Mouse (Mus musculus): ENCODE measurements around the gene Scly. TPM values are rescaled to one million over a fixed set of nuclear protein-coding genes. Genes with fewer than 3 reads are reported as not detected.

Scly gene
- polyA plus RNA-seq, 1 experiment from 2014 or later, result 18.6 TPM

GRCm38 (mm10) chr1:91277480-91277879 is 20.7 kb upstream of the Scly start:
- H3K36me3 ChIP-seq, result peaks cover 11% of the 10 kb centered on the region; the same call in 1 of the 2 replicates
- H3K4me1 ChIP-seq (replicated peaks), result no peaks in the 10 kb centered on the region
- no peak overlapping the region for H3K4me2 ChIP-seq (replicated peaks)
- no peak overlapping the region for H3K9ac ChIP-seq
- ATAC-seq, result no peak
- no peaks in the 10 kb centered on the region for H3K27me3 ChIP-seq (replicated peaks)
- WGBS, result 89% methylated on average over 2 of the region's 2 CpGs
- H3K9me3 ChIP-seq, result no peaks in the 10 kb centered on the region
- no peak overlapping the region for H3K27ac ChIP-seq
- H3K4me3 ChIP-seq (replicated peaks), result no peak overlapping the region

DNA sequence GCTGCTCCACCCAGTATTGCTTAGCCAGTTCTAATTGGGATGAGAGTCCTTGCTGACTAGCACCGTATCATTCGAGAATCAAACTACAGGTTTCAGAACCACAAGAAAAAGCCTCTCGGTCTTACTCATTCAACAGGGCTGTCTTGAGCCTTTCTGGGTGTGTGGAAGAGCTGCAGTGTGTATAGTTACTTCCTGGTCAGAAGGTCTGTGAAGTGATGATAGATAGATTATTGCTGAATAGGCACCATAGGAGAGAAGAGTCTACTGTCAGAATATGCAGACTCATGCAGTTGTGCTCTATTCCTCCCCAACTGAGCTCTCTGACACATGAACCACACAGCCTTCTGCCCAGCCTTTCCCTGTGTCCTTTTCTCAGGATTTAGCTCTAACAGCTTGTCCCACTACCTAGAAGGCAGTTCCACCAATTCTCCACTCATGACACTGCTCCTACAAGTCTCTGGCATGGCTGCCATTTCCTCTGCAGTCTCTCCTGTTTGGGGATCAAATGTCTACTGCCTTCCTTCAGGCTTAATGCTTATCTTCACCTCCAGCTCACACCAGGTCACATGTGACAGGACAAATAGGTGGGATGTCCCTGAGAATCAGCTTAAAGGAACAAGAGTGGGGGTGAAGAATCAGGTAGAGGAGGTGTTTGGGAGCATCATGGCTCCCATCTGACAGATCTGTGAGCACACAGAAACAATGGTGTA is 19.6 kb upstream of the Scly start:
- Histone ChIP-seq H3K4me1 (replicated peaks) (no peaks in the 10 kb centered on the region), H3K36me3 (peaks cover 14% of the 10 kb centered on the region; the same call in 1 of the 2 replicates), H3K9ac (no peak overlapping the region), H3K27ac (no peak overlapping the region), H3K9me3 (no peaks in the 10 kb centered on the region), H3K27me3 (replicated peaks) (no peaks in the 10 kb centered on the region), H3K4me3 (replicated peaks) (no peak overlapping the region), H3K4me2 (replicated peaks) (no peak overlapping the region)
- no peak for ATAC-seq
- WGBS, result 98% methylated on average over 3 of the region's 3 CpGs

DNA sequence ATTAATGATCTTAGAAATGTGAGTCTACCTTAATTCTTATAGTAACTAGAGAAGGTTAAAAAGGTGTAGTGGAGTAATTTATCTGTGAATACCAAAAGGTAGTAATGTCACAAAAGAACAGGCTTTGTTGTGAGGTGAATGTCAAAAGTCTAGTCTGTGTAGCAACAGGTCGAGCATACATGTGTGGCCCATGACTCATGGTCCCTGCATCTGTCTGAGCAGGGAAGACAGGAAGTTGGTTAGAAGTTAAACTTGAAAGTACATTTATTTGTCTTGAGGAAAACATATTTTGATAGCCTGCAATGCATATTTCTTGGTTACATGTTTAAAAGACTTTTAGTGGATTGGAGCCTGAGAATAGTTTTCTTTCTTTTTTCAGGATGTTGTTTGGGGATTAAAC is 19.0 kb upstream of the Scly start:
- no peak overlapping the region for H3K4me2 ChIP-seq (replicated peaks)
- no peaks in the 10 kb centered on the region for H3K27me3 ChIP-seq (replicated peaks)
- H3K4me1 ChIP-seq (replicated peaks), result no peaks in the 10 kb centered on the region
- no peak overlapping the region for H3K9ac ChIP-seq
- H3K9me3 ChIP-seq, result no peaks in the 10 kb centered on the region
- no peak for ATAC-seq
- peaks cover 14% of the 10 kb centered on the region; the same call in 1 of the 2 replicates for H3K36me3 ChIP-seq
- no peak overlapping the region for H3K4me3 ChIP-seq (replicated peaks)
- H3K27ac ChIP-seq, result no peak overlapping the region
- 72% methylated on average over 1 of the region's 1 CpGs for WGBS

GRCm38 (mm10) chr1:91282582-91282981 is 15.6 kb upstream of the Scly start:
- WGBS, result 95% methylated on average over 1 of the region's 1 CpGs
- Histone ChIP-seq H3K27me3 (replicated peaks) (no peaks in the 10 kb centered on the region), H3K36me3 (peaks cover 7% of the 10 kb centered on the region), H3K4me2 (replicated peaks) (no peak overlapping the region), H3K27ac (no peak overlapping the region), H3K9ac (no peak overlapping the region), H3K4me3 (replicated peaks) (no peak overlapping the region), H3K9me3 (no peaks in the 10 kb centered on the region), H3K4me1 (replicated peaks) (no peaks in the 10 kb centered on the region)
- no peak for ATAC-seq

GRCm38 (mm10) chr1:91289375-91289774 is 8.8 kb upstream of the Scly start:
- Histone ChIP-seq H3K9ac (no peak overlapping the region), H3K27ac (no peak overlapping the region), H3K36me3 (peaks cover 7% of the 10 kb centered on the region), H3K4me1 (replicated peaks) (no peaks in the 10 kb centered on the region), H3K27me3 (replicated peaks) (no peaks in the 10 kb centered on the region), H3K4me3 (replicated peaks) (no peak overlapping the region), H3K4me2 (replicated peaks) (no peak overlapping the region), H3K9me3 (no peaks in the 10 kb centered on the region)
- 96% methylated on average over 1 of the region's 1 CpGs for whole genome bisulfite sequencing
- ATAC-seq, result no peak

GRCm38 (mm10) chr1:91292101-91292825 is 5.9 kb upstream of the Scly start:
- Histone ChIP-seq H3K4me2 (replicated peaks) (no peak overlapping the region), H3K36me3 (0 out of 2 replicates have a peak, but pooled peaks cover 3% of the 10 kb centered on the region)

DNA sequence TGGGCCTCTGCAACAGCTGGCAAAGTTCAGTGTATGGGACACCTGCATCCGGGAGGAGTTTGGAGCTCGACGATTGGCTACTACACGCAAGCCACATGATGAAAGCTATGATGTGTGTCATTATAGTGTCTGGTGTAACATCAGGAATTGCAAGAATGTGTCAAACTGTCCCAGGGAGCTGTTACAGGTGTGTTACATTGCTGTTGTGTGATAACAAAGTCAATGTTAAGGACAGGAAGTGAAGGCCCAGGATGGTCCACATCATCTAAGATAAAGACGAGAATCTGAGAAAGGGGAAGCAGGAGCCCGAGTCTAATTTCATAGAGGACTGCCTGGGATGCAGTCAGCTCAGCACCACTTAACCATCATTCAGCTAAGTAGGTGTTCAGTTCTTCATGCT is 2.6 kb upstream of the Scly start:
- Histone ChIP-seq H3K27ac (no peak overlapping the region), H3K9me3 (no peaks in the 10 kb centered on the region), H3K9ac (no peak overlapping the region), H3K4me1 (replicated peaks) (peaks cover 18% of the 10 kb centered on the region), H3K36me3 (0 out of 2 replicates have a peak, but pooled peaks cover 3% of the 10 kb centered on the region), H3K27me3 (replicated peaks) (no peaks in the 10 kb centered on the region), H3K4me3 (replicated peaks) (no peak overlapping the region), H3K4me2 (replicated peaks) (no peak overlapping the region)
- no peak for ATAC-seq
- 95% methylated on average over 6 of the region's 6 CpGs for WGBS

More at GRCm38 (mm10) chr1:91292101-91292825, 5.9 kb upstream of the Scly start:
- no peaks in the 10 kb centered on the region for H3K9me3 ChIP-seq
- ATAC-seq, result no peak
- no peaks in the 10 kb centered on the region for H3K27me3 ChIP-seq (replicated peaks)
- no peak overlapping the region for H3K4me3 ChIP-seq (replicated peaks)
- H3K9ac ChIP-seq, result no peak overlapping the region
- H3K4me1 ChIP-seq (replicated peaks), result no peaks in the 10 kb centered on the region
- H3K27ac ChIP-seq, result no peak overlapping the region
- WGBS, result 94% methylated on average over 11 of the region's 11 CpGs

GRCm38 (mm10) chr1:91299026-91299706 is 1.0 kb downstream of the Scly start:
- no peaks in the 10 kb centered on the region for H3K27me3 ChIP-seq (replicated peaks)
- H3K4me1 ChIP-seq (replicated peaks), result peaks cover 19% of the 10 kb centered on the region
- peak overlapping the region; percentile 48; the same call in 1 of the 2 replicates for H3K27ac ChIP-seq
- H3K4me3 ChIP-seq (replicated peaks), result peak overlapping the region; percentile 88
- peak overlapping the region; percentile 79 for H3K9ac ChIP-seq
- H3K9me3 ChIP-seq, result no peaks in the 10 kb centered on the region
- no peaks in the 10 kb centered on the region for H3K36me3 ChIP-seq
- peak overlapping the region; percentile 80 for H3K4me2 ChIP-seq (replicated peaks)
- 68% methylated on average over 13 of the region's 13 CpGs for WGBS
- ATAC-seq, result no peak

GRCm38 (mm10) chr1:91299707-91300426 is 1.7 kb downstream of the Scly start:
- H3K4me3 ChIP-seq (replicated peaks), result no peak overlapping the region
- H3K27me3 ChIP-seq (replicated peaks), result no peaks in the 10 kb centered on the region
- no peaks in the 10 kb centered on the region for H3K9me3 ChIP-seq
- H3K27ac ChIP-seq, result no peak overlapping the region
- no peak overlapping the region for H3K9ac ChIP-seq
- 60% methylated on average over 5 of the region's 5 CpGs for WGBS
- 0 out of 2 replicates have a peak, but pooled peaks cover 1% of the 10 kb centered on the region for H3K36me3 ChIP-seq
- H3K4me2 ChIP-seq (replicated peaks), result 0 out of 2 replicates have a peak overlapping the region, but pooled peaks have one; percentile 4
- peaks cover 19% of the 10 kb centered on the region for H3K4me1 ChIP-seq (replicated peaks)
- no peak for ATAC-seq

GRCm38 (mm10) chr1:91301206-91301920 is 3.2 kb downstream of the Scly start:
- H3K4me2 ChIP-seq (replicated peaks), result no peak overlapping the region
- H3K9me3 ChIP-seq, result no peaks in the 10 kb centered on the region
- WGBS, result 43% methylated on average over 3 of the region's 3 CpGs
- no peaks in the 10 kb centered on the region for H3K27me3 ChIP-seq (replicated peaks)
- H3K9ac ChIP-seq, result no peak overlapping the region
- 0 out of 2 replicates have a peak, but pooled peaks cover 7% of the 10 kb centered on the region for H3K36me3 ChIP-seq
- H3K4me3 ChIP-seq (replicated peaks), result no peak overlapping the region
- ATAC-seq, result no peak
- peaks cover 19% of the 10 kb centered on the region for H3K4me1 ChIP-seq (replicated peaks)
- peak overlapping the region; percentile 11; the same call in 1 of the 2 replicates for H3K27ac ChIP-seq

DNA sequence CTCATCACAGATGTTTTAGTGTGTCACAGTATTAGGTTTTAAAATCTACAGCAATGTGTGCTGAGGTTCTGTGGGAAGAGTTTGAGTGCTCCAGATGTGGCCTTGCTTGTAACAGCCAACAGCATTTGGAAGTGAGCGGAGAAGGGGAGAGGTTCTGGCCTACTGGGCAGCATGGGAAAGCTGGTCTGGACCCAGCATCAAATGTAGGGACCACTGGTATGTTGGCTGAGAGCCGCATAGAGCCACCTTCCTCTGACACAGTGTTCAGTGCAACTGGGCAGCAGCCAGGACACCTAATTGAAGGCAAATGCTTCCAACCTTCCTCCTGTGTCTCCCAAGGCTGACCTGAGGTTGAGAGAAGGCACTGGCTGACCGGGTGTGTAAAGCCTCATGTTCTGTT is 3.9 kb downstream of the Scly start:
- WGBS, result 79% methylated on average over 3 of the region's 3 CpGs
- ATAC-seq, result no peak
- peaks cover 19% of the 10 kb centered on the region for H3K4me1 ChIP-seq (replicated peaks)
- H3K9me3 ChIP-seq, result no peaks in the 10 kb centered on the region
- no peak overlapping the region for H3K4me3 ChIP-seq (replicated peaks)
- H3K27ac ChIP-seq, result 0 out of 2 replicates have a peak overlapping the region, but pooled peaks have one; percentile 27
- H3K36me3 ChIP-seq, result 0 out of 2 replicates have a peak, but pooled peaks cover 7% of the 10 kb centered on the region
- H3K4me2 ChIP-seq (replicated peaks), result no peak overlapping the region
- H3K27me3 ChIP-seq (replicated peaks), result no peaks in the 10 kb centered on the region
- H3K9ac ChIP-seq, result no peak overlapping the region

Measured in intestine, embryonic 15.5 days (tissue).